Mouse (Mus musculus): ENCODE data around the gene Wnt3. TPM values are rescaled to one million over a fixed set of nuclear protein-coding genes. Genes with fewer than 3 reads are reported as not detected.
A peak's percentile ranks its signal among the peaks of the same experiment; 100 is the strongest.

Gene Wnt3
- total RNA-seq (2021), result 1 to 10 TPM; 1.4 to 1.5 TPM
- long read RNA-seq, experiment 1, partial matches to known transcripts, result 2 of 3 reads
- long read RNA-seq, experiment 1, other reads (novel, unspliced or antisense), result 0 of 3 reads
- long read RNA-seq, experiment 2, partial matches to known transcripts, result 0 of 1 reads
- long read RNA-seq, experiment 2, other reads (novel, unspliced or antisense), result 1 of 1 reads

- no peak for DNase-seq (ENCODE audit: low spot score in 2 of 2)
- Histone ChIP-seq H3K4me3 (peak within 1 kb of the TSS; percentile 32), H3K27ac (no peak within 1 kb of the TSS)
- TF ChIP-seq CTCF (conservative IDR thresholded peaks at IDR 0.05), result no peak
These were observed at the start of gene Wnt3 for GRCm38 (mm10) chr11:103773387-103774227. Wnt3 (plus strand) TSS chr11:103774150.

DNA sequence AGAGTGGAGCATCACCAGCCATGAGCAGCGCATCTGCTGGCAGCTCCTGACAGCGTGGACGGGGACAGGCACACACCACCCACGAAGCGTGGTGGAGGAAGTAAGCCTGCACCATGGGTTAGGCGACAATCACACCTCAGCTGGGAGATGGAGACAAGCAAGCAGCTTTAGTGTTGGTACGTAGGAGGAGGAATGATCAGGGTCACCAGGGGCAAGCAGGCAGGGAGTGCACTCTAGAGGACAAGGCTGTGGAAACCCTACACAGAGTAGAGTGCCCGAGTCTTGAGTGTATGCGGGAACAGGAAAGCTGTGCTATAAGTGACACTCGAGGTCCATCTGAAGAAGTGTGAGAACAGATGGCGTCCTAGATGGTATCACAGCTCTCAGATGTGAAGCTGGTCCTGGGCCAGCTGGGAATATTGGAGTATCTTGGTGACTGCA is 49.6 kb upstream of the Wnt3 start:
- Histone ChIP-seq H3K27ac (no peak overlapping the region), H3K4me3 (no peak overlapping the region)
- no peak for TF ChIP-seq CTCF (conservative IDR thresholded peaks at IDR 0.05)
- no peak for DNase-seq (ENCODE audit: low spot score in 2 of 2)

- Histone ChIP-seq H3K27ac (no peak overlapping the region), H3K4me3 (no peak overlapping the region)
- no peak for TF ChIP-seq CTCF (conservative IDR thresholded peaks at IDR 0.05)
- DNase-seq (ENCODE audit: low spot score in 2 of 2), result no peak
These were observed 44.5 kb upstream of the Wnt3 start for GRCm38 (mm10) chr11:103729282-103729985.

DNA sequence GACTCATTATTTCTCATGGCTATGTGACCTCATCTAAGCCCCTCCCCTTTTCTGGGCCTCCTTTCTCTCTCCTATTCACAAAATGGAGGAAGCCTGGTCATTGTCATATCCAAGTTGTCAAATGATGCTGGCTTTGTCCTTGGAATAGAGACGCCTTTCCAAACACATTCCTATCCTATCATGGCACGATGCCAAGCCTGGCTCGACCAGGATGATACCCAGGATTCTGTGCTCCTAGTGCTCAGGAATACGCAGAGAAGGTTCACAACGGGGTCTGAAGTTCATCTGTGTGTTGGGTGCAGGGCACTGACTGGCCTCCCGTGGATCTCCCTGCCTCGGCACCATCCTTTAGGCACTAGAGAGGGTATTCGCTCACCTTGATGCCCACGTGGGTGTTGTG is 42.4 kb upstream of the Wnt3 start:
- no peak for DNase-seq (ENCODE audit: low spot score in 2 of 2)
- H3K4me3 ChIP-seq, result no peak overlapping the region
- no peak for TF ChIP-seq CTCF (conservative IDR thresholded peaks at IDR 0.05)
- H3K27ac ChIP-seq, result no peak overlapping the region

- H3K27ac ChIP-seq, result no peak overlapping the region
- TF ChIP-seq CTCF (conservative IDR thresholded peaks at IDR 0.05), result no peak
- H3K4me3 ChIP-seq, result no peak overlapping the region
- no peak for DNase-seq (ENCODE audit: low spot score in 2 of 2)
These were observed 41.6 kb upstream of the Wnt3 start for GRCm38 (mm10) chr11:103732306-103732705.

DNA sequence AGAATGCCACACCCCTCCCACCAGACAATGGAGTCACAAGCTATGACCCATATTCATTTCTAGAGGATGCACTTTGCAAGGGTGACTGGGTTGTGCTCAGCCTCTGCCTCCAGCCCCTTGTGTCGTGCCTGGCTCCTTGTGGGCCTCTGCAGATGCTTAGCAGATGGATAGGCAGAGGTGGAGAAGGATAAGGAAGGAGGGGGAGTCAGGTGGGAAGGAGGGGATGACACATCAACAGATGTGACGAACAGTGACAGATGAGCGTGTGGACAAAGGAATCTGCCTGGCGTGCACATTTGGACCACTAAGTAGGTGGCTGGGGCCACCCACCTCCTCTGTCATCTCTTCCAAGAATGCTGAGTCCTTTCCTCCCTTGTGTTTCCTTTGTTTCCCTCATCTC is 40.9 kb upstream of the Wnt3 start:
- no peak for TF ChIP-seq CTCF (conservative IDR thresholded peaks at IDR 0.05)
- H3K27ac ChIP-seq, result no peak overlapping the region
- H3K4me3 ChIP-seq, result no peak overlapping the region
- no peak for DNase-seq (ENCODE audit: low spot score in 2 of 2)

- no peak overlapping the region for H3K27ac ChIP-seq
- no peak for DNase-seq (ENCODE audit: low spot score in 2 of 2)
- no peak overlapping the region for H3K4me3 ChIP-seq
- no peak for TF ChIP-seq CTCF (conservative IDR thresholded peaks at IDR 0.05)
These were observed 40.0 kb upstream of the Wnt3 start for GRCm38 (mm10) chr11:103733961-103734360.

DNA sequence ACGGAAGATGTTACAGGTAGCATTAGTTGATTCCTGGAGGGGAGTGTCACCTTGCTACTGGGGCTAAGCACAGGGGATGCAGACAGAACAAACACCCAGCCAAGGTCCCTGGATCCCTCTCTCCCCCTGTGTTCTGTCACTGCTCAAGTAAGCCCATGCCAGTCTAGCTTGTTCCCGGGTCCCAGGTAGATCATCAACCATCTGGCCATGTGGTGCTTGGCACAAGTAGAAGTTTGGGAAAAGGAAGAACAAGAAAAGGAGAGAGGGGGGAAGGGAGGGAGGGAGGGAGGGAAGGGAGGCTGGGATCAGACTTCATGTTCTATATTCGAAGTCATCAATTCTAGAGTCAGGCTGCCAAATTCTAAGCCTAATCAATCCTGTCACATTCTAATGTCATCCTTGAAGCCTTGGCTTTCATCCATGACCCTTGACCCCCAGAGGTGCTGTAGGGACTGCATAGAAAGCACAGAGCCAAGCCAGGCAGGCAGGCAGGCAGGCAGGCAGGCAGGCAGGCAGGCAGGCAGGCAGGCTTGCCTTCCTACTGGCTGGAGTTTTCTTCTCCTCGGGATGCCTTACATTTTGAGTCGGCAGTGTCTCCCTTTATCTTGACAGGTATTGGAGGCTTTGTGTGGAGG is 39.4 kb upstream of the Wnt3 start:
- no peak for TF ChIP-seq CTCF (conservative IDR thresholded peaks at IDR 0.05)
- Histone ChIP-seq H3K4me3 (no peak overlapping the region), H3K27ac (no peak overlapping the region)
- no peak for DNase-seq (ENCODE audit: low spot score in 2 of 2)

- Histone ChIP-seq H3K4me3 (no peak overlapping the region), H3K27ac (no peak overlapping the region)
- DNase-seq (ENCODE audit: low spot score in 2 of 2), result no peak
- no peak for TF ChIP-seq CTCF (conservative IDR thresholded peaks at IDR 0.05)
These were observed 38.7 kb upstream of the Wnt3 start for GRCm38 (mm10) chr11:103735046-103735781.

DNA sequence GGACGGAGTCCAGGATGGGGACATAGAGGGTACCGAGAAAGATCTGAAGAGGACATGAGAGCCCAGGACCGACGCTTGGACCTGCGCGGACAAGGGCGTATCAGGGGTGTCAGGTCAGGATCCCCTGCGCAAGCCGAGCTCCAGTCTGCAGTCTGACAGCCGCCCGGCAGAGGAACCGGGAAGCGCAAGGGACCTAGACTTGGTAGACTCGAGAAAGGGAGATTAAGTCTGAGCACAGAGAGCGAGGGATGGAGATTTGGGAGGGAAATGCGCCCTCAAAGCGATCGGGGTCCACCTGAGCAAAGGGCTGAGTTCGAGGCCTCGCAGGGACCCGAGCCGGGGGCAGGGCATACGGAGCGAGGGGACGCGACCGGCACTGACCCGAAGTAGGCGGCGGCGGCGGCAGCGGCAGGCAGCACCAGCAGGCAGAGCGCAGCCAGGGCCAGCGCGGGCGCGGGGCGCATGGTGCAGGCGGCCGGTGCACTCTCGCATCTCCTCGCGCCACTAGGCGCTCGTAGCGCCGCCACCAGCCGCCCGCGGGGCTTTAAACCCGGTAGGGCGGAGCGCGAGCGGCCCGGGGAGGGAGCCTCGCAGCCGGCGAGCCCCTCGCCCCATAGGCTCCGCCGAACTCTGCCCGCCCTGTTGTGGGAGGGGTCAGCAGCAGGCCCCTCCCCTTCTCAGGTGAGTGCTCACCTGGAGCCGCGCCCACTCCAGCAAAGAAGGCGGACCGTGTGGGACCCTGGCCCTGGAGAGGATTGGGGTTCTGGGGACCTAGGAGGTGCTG is 24.5 kb upstream of the Wnt3 start, which contains the start of gene Wnt9b:
TSS of gene Wnt9b (minus strand) at position 516 of the 784 bp plus-strand sequence.
- 0 out of 2 replicates have a peak, but pooled peaks have one; percentile 7 for TF ChIP-seq CTCF (conservative IDR thresholded peaks at IDR 0.05)

GRCm38 (mm10) chr11:103750612-103751011 is 23.3 kb upstream of the Wnt3 start:
- no peak for TF ChIP-seq CTCF (conservative IDR thresholded peaks at IDR 0.05)
- no peak for DNase-seq (ENCODE audit: low spot score in 2 of 2)
- no peak overlapping the region for H3K27ac ChIP-seq
- no peak overlapping the region for H3K4me3 ChIP-seq

More for the DNA sequence above, 24.5 kb upstream of the Wnt3 start, which contains the start of gene Wnt9b:
- H3K27ac ChIP-seq, result no peak within 1 kb of the TSS
- H3K4me3 ChIP-seq, result peak within 1 kb of the TSS; percentile 49
- DNase-seq (ENCODE audit: low spot score in 2 of 2), result no peak

Data from layer of hippocampus, adult 2 months (tissue).